Mouse (Mus musculus) ES-E14 (cell line): ENCODE data around the gene Krt28. TPM values are rescaled to one million over a fixed set of nuclear protein-coding genes. Genes with fewer than 3 reads are reported as not detected.

ENCODE experiments used
- DNase-seq: peaks from one replicate; pipeline ENCODE4 v3.0.0-alpha.2; 2013; ENCODE audit warnings: low read depth, low spot score
- H3K27ac ChIP-seq: 2 replicates; pipeline ENCODE4 v1.5.1; 2012; ENCODE audit warnings: low read depth, mild to moderate bottlenecking, low read length, moderate library complexity, mixed read lengths; ENCODE audit not compliant: poor library complexity, insufficient read depth, severe bottlenecking
- H3K36me3 ChIP-seq: 2 replicates; pipeline ENCODE4 v1.6.1; 2012; ENCODE audit warnings: mild to moderate bottlenecking, low read length, moderate library complexity, mixed read lengths; ENCODE audit not compliant: control insufficient read depth, poor library complexity, insufficient read depth, severe bottlenecking
- H3K4me1 ChIP-seq, 2 experiments: fragments of 150-350 bp in 1 of 2; sonication (generic) in 1 of 2; 2 replicates each; pipeline ENCODE4 v1.6.1; 2012; ENCODE audit warnings: low read length in 2 of 2, mild to moderate bottlenecking in 1 of 2, mixed read lengths in 1 of 2; ENCODE audit not compliant: control insufficient read depth in 2 of 2, insufficient read depth in 2 of 2, poor library complexity in 1 of 2
- H3K4me3 ChIP-seq, 2 experiments: fragments of 150-350 bp in 1 of 2; sonication (generic) in 1 of 2; 2 replicates each; pipeline ENCODE4 v1.5.1; 2012; ENCODE audit warnings: low read length in 2 of 2, low read depth in 1 of 2, mild to moderate bottlenecking in 1 of 2, mixed read lengths in 1 of 2; ENCODE audit not compliant: insufficient read depth in 1 of 2, poor library complexity in 1 of 2, severe bottlenecking in 1 of 2
- H3K9ac ChIP-seq: 2 replicates; pipeline ENCODE4 v1.6.1; 2012; ENCODE audit warnings: low read depth, mild to moderate bottlenecking, low read length, mixed read lengths; ENCODE audit not compliant: poor library complexity, insufficient read depth, severe bottlenecking
- H3K9me3 ChIP-seq: fragments of 150-350 bp; sonication (generic); 2 replicates; pipeline ENCODE4 v1.6.1; 2012; ENCODE audit warnings: low read depth, mild to moderate bottlenecking, low read length; ENCODE audit not compliant: control insufficient read depth, insufficient read depth
- CHD2 ChIP-seq: IDR thresholded peaks from 2 replicates; pipeline ENCODE4 v1.6.1; 2014; ENCODE audit warnings: mild to moderate bottlenecking, low read depth, low read length, inconsistent platforms
- HCFC1 ChIP-seq: IDR thresholded peaks from 2 replicates; pipeline ENCODE4 v1.6.1; 2012; ENCODE audit warnings: low read length, inconsistent platforms, borderline replicate concordance; ENCODE audit not compliant: insufficient read depth
- MAFK ChIP-seq: IDR thresholded peaks from 2 replicates; pipeline ENCODE4 v1.6.1; 2014; ENCODE audit warnings: mild to moderate bottlenecking, low read depth, low read length, inconsistent platforms; ENCODE audit not compliant: insufficient read depth
- ZC3H11A ChIP-seq: IDR thresholded peaks from 2 replicates; pipeline ENCODE4 v1.6.1; 2012; ENCODE audit warnings: low read depth, mild to moderate bottlenecking, inconsistent platforms, low read length, borderline replicate concordance
- ZNF384 ChIP-seq: IDR thresholded peaks from 2 replicates; pipeline ENCODE4 v1.6.1; 2012; ENCODE audit warnings: low read depth, low read length, inconsistent platforms
- in situ Hi-C, 2 experiments: fragments of 600-800 bp; cut with MboI; formaldehyde crosslinking; loops; one replicate each; pipeline ENCODE4 v1.15.1; 2025; ENCODE audit warnings: low sequenced_read_pairs in 2 of 2, inconsistent platforms in 1 of 2; ENCODE audit not compliant: unreplicated experiment in 2 of 2
- total RNA-seq: library from RNA; depleted of rRNA; stranded (reverse); fragments of 300-350 nt; gene quantifications from 2 replicates; pipeline ENCODE4 v1.2.3, GENCODE M21; 2012

The Krt28 gene
- total RNA-seq, 1 experiment: 0.18 TPM

GRCm38 (mm10) chr11:99361423-99361822 lies 13.3 kb downstream of the Krt28 start:
- in situ Hi-C loops: no loop called here
- no peaks in the 10 kb centered on the region for H3K9me3 ChIP-seq

DNA sequence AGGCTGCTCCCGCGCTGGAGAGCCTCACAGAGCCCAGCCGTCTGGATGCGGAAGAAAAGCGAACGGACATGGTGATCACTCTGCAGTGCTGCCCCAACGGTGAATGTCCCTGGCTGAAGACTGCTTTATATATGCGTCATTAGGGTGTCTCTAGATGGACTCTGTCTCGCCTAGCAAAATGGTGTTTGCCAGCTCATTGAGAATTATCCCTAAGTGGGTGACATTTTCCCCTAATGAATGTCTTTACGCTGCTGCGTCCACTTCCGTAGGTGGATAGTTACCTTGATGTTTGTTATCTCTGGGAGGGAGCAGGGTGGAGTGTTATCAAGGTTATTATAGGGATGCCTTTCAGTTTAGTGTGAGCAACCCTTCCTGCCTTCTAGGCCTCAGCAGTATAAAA lies 23.7 kb downstream of the Krt28 start, which contains the start of gene Krt27:
Gene Krt27 (minus strand): TSS at position 101 of the 400 bp plus-strand sequence.
- no peak within 1 kb of the TSS for H3K4me3 ChIP-seq
- no peak for TF ChIP-seq ZC3H11A
- TF ChIP-seq MAFK: no peak
- TF ChIP-seq HCFC1: no peak
- TF ChIP-seq ZNF384: no peak
- no peak for TF ChIP-seq CHD2
- in situ Hi-C loops: no loop called here
- H3K9me3 ChIP-seq: no peaks in the 10 kb centered on the region
- no peaks in the 10 kb centered on the region for H3K36me3 ChIP-seq
- no peak for DNase-seq
- no peak within 1 kb of the TSS for H3K27ac ChIP-seq
- H3K9ac ChIP-seq: no peak within 1 kb of the TSS
- H3K4me1 ChIP-seq: no peaks in the 10 kb centered on the region

More at GRCm38 (mm10) chr11:99361423-99361822, 13.3 kb downstream of the Krt28 start:
- no peak overlapping the region for H3K4me3 ChIP-seq
- no peaks in the 10 kb centered on the region for H3K36me3 ChIP-seq
- no peak for DNase-seq
- H3K4me1 ChIP-seq: no peaks in the 10 kb centered on the region
- H3K27ac ChIP-seq: no peak overlapping the region
- H3K9ac ChIP-seq: no peak overlapping the region
- no peak for TF ChIP-seq HCFC1
- TF ChIP-seq ZC3H11A: no peak

DNA sequence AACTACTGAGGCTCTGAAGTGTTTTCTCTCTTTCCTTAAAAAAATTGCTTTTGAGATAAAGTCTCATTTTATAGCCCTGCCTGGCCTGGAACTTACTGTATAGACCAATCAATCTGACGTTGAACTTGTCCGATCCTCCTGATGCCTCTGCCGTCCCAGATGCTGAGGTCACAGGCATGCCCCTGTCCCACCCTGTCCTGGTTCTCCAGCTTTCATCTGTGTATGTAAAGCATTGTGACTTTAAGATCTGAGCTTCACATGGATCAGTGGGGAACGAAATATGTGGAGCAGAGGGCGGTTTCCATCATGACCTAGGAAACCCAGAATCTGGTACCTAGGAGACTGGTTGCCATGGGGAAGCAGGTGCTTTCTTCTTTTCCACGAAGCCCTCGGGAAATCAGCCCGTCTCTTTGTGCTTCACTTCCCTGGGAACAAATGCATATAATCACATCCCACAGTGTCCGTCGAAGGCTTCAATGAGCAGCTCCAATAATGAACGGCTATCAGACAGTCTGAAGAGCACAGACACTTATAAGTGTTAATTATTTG lies 35.3 kb downstream of the Krt28 start:
- Histone ChIP-seq H3K36me3 (no peaks in the 10 kb centered on the region), H3K27ac (no peak overlapping the region), H3K9me3 (no peaks in the 10 kb centered on the region), H3K4me3 (no peak overlapping the region), H3K4me1 (no peaks in the 10 kb centered on the region), H3K9ac (no peak overlapping the region)
- in situ Hi-C loops: no loop called here
- TF ChIP-seq HCFC1: no peak
- TF ChIP-seq ZC3H11A: no peak
- no peak for TF ChIP-seq ZNF384
- no peak for DNase-seq

DNA sequence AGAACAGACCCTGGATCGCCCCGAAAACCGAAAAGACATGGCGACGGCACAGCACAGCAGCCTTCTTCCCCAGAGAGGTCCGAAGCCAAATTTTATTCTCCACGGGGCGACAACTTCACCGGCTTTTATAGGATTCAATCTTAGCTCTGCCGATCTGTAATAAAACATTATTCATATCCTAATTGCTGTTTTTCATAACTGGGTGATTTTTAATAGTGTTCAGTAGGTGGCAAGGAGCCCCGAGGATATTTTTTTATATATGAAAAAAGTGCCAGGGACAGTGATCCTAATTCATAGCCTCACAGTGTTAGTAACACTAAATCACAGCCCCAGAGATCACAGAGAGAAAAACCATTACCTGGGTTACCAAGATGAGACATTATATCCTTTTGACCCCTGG lies 36.8 kb downstream of the Krt28 start, which contains the start of gene Krt26:
Gene Krt26 (minus strand): TSS at position 101 of the 400 bp plus-strand sequence.
- H3K4me1 ChIP-seq: no peaks in the 10 kb centered on the region
- TF ChIP-seq ZNF384 (no peak), MAFK (no peak), CHD2 (no peak), HCFC1 (no peak), ZC3H11A (no peak)
- H3K36me3 ChIP-seq: no peaks in the 10 kb centered on the region
- H3K27ac ChIP-seq: no peak within 1 kb of the TSS
- in situ Hi-C loops: no loop called here
- no peak within 1 kb of the TSS for H3K9ac ChIP-seq
- H3K9me3 ChIP-seq: no peaks in the 10 kb centered on the region
- DNase-seq: no peak
- H3K4me3 ChIP-seq: no peak within 1 kb of the TSS

- Histone ChIP-seq H3K9me3 (no peaks in the 10 kb centered on the region), H3K4me3 (no peak overlapping the region), H3K27ac (no peak overlapping the region), H3K9ac (no peak overlapping the region), H3K36me3 (no peaks in the 10 kb centered on the region), H3K4me1 (no peaks in the 10 kb centered on the region)
- TF ChIP-seq ZC3H11A (no peak), ZNF384 (no peak), MAFK (no peak), CHD2 (no peak), HCFC1 (no peak)
- DNase-seq: no peak
- in situ Hi-C loops: no loop called here
Measured at GRCm38 (mm10) chr11:99333426-99333825, 41.3 kb downstream of the Krt28 start.
